Mouse (Mus musculus): ENCODE results near the gene Trpc4ap.

DNA sequence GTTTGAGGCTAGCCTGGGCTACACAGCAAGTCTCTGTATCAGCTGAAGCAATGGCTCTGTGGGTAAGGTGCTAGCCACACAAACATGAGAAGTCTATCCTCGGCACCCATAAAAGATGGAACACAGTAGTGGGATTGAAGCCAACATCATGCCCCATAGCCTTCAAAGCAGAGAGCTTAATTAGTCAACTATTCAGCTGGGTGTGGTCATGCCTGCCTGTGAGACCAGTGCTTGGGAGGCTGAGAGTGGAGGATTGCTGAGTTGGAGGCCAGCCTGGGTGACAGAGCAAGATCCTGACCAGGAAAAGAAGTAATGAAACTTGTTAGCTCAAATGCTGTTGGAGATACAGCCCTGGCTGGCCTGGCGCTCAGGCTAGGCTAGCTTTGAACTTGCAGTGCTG lies 101.3 kb downstream of the Trpc4ap start:
- no peak for TF ChIP-seq CTCF (IDR thresholded peaks at IDR 0.05; ENCODE audit: borderline replicate concordance, insufficient read depth, low read length)
- no peak for TF ChIP-seq POLR2A (IDR thresholded peaks at IDR 0.05; ENCODE audit: low read depth, low read length)
